Mouse (Mus musculus) urinary bladder, postnatal 4 days (tissue): Measurements from ENCODE around the gene Vsx2.
A peak's percentile ranks its signal among the peaks of the same experiment; 100 is the strongest.

ENCODE experiments used
- DNase-seq, 2 experiments: peaks; one replicate each; pipeline ENCODE4 v3.0.0; 2021 to 2022; ENCODE audit warnings: low spot score in 2 of 2

Vsx2 gene

GRCm38 (mm10) chr12:84571466-84572340 lies 2.1 kb downstream of the Vsx2 start:
- DNase-seq = no peak

DNA sequence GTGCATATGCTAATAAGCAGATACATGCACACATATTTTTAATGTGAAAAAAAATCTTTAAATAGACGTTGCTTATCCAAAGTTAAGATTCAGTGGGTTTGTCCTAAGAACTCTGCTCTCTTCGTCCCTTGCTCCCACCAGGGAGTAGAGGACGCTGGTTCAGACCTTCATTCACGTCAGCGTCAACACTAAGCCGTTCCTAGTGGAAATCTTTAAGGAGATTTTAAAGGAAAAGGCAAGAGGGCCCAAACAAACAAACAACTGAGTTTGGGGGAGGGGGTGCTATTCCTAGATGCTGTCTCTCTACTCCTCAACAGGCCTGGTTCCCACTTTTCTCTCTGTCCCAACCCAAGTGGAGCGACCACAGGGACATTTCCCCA lies 2.8 kb downstream of the Vsx2 start:
- DNase-seq = no peak

DNA sequence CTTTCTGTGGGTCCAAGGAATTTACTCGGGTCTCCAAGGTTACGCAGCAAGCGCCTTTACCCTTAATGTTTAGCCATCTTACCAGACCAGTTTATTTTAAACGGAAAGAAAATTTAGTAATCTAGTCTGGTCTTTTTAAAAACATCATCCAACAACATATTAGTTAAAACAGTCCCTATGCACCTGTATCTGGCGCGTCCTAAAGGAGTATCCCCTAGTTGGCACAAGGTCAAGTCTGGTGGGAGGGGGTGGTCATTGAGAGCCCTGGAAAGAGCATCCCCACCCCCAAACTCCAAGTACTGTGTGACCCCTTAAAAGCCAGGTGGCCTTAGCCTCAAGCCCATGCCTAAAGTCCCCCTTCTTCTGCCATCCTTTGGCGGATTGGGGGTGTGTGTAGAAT lies 3.5 kb downstream of the Vsx2 start:
- no peak for DNase-seq

GRCm38 (mm10) chr12:84577768-84578439 lies 8.3 kb downstream of the Vsx2 start:
- no peak for DNase-seq

DNA sequence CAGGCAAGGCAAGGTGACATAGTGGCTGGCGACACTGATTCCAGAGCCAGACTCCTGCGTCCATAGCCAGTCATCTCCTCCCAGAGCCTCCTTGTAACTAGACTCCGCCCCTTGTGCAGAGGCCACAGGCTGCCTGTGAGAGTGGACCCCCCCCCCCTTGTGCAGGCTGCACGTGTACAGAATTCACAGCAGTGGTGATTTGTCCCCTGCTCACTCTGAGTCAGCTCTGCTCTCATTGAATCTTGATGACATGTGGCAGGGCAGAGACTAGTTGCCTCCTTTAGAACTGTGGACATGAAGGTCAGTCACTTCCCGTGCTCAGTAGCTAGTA lies 8.8 kb downstream of the Vsx2 start:
- no peak for DNase-seq

- DNase-seq = no peak
Measured at GRCm38 (mm10) chr12:84581285-84581684, 11.7 kb downstream of the Vsx2 start.

GRCm38 (mm10) chr12:84589825-84590761 lies 20.5 kb downstream of the Vsx2 start:
- DNase-seq = peak; percentile 76 to 91

DNA sequence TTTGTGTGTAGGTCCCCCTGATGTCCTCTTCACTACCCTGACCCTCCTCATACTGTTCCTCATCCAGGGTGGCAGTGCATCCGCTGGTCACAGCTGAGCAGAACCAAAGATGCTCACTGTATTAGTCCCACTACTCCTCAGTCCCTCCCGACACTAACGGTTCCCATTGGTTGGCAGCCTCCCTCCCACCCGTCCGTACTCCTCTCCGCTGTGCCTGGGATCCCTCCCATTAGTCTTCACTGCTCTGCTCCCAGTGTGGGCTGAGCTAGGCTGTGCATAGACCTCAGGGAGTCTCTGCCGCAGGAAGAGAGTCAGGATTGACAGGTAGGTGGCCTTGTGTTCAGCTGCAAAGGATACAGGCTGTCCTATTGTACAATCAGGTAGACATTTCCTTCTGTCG lies 28.8 kb downstream of the Vsx2 start:
- DNase-seq = no peak

- no peak for DNase-seq
Measured at GRCm38 (mm10) chr12:84604001-84604400, 34.4 kb downstream of the Vsx2 start.

GRCm38 (mm10) chr12:84605860-84606259 lies 36.3 kb downstream of the Vsx2 start:
- DNase-seq = no peak

DNA sequence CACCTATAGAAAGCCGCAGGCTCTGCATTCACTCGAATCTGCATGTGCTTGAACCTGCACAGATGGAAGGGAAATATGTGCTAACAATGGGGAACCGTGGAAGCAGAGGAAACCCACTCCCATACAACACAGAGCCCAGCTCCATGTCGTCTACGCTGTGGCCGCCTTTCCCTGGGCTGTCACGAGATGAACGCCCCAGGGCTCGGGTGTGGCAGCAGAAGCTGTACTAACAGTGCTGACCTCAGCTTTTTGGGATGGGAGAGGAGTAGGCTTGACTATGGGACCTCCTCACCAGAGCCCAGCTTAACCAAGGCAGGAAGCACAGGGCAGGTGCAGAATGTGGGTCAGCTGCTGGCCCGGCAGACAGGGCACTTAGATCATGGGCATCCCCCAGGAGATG lies 42.2 kb downstream of the Vsx2 start:
- DNase-seq = no peak

DNA sequence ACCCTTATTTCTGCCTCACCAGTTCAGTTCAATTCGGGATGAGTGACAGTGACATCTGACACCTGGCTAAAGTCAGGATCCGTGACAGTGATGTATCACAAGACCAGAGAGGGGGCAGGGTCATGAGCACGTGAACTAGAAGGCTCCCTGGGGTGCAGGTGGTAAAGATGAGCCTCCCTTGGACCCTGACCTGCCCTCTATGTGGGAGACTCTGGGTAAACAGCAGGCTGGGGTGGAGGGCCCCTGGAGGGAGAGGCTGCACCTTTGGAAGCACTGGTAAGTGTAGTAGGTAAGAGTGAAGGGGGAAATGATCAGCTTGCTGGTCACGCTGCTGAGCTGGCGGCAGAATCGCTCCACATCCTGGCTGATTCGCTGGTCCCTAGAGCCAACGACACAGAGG lies 43.0 kb downstream of the Vsx2 start:
- no peak for DNase-seq

- no peak for DNase-seq
Measured at GRCm38 (mm10) chr12:84614001-84614400, 44.4 kb downstream of the Vsx2 start.

- no peak for DNase-seq
Measured at GRCm38 (mm10) chr12:84614524-84614923, 45.0 kb downstream of the Vsx2 start.

GRCm38 (mm10) chr12:84616977-84617630 lies 47.5 kb downstream of the Vsx2 start, which contains the start of gene Abcd4:
Abcd4 (minus strand) TSS chr12:84617413.
- peak; percentile 89 to 92 for DNase-seq

DNA sequence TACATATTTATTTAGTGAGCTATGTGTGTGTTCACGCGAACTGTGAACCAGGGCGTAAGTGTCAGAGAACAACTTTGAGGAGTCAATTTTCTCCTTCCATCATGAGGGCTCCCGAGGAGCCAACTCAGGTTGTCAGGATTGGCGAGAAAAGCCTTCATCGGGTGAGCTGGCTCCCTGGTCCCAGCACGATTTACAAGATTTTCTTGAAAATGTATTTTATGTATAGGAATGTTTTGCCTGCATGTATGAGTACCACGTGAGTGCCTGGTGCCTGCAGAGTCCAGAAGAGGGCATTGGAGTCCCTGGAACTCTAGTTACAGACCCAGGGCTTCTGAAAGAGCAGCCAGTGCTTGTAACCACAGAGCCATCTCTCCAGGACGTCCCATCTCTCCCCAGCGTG lies 48.1 kb downstream of the Vsx2 start:
- DNase-seq = no peak

- DNase-seq = no peak
Measured at GRCm38 (mm10) chr12:84620975-84621374, 51.4 kb downstream of the Vsx2 start.

- DNase-seq = no peak
Measured at GRCm38 (mm10) chr12:84624601-84625000, 55.0 kb downstream of the Vsx2 start.

- DNase-seq = no peak
Measured at GRCm38 (mm10) chr12:84625116-84625515, 55.6 kb downstream of the Vsx2 start.

- DNase-seq = no peak
Measured at GRCm38 (mm10) chr12:84631867-84632266, 62.3 kb downstream of the Vsx2 start.

- DNase-seq = no peak
Measured at GRCm38 (mm10) chr12:84640253-84640652, 70.7 kb downstream of the Vsx2 start.

DNA sequence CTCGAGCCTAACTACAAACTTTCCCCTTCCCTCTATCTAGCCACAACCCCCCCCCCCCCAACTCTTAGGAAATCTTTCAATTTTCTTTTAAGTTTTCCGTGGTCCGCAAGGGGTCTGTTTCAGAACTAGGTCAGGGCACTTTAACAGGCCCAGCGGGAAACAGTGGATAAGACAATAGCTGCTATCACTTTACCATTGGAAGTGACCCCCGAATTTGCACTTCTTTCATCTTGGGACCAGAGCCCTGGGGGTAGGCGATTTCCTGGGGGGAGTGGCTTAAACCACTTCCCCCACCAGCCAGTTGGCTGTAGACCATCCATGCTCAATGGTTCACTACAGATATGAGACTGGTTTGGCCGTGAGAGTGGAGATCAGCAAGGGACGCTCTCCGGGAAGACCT lies 71.1 kb downstream of the Vsx2 start, which contains the start of gene Vrtn:
Gene Vrtn (plus strand): TSS at position 366 of the 400 bp plus-strand sequence.
- DNase-seq = no peak
